ENCODE assay signal across 22 mouse cellular contexts in genomic region chr2:139587660-139588200, GRCm38 (mm10).
A peak's percentile ranks its signal among the peaks of the same experiment; 100 is the strongest.
DNase-seq lines count a peak whose midpoint lies in the region; ATAC-seq and TF ChIP-seq lines count a peak whose summit lies in the region.
"Had no signal": no experiment of that assay in that cellular context is flagged by ENCODE, and none has a peak within 500 bp of the region (broad histone marks: within the 10 kb centered on the region; RNA-seq: fewer than 3 reads in every experiment).

No protein-coding gene starts in this region.

- 43% methylated on average over 2 of the region's 2 CpGs for WGBS in lung, embryonic 14.5 days
- WGBS in lung, postnatal 0 days: 45% methylated on average over 2 of the region's 2 CpGs
- 49% methylated on average over 2 of the region's 2 CpGs for WGBS in lung, embryonic 16.5 days

- no peaks in the 10 kb centered on the region for H3K36me3 ChIP-seq in lung, embryonic 14.5 days (ENCODE audit: insufficient read depth)
- no peaks in the 10 kb centered on the region for H3K36me3 ChIP-seq in lung, postnatal 0 days (ENCODE audit: insufficient read depth, low read length)
- H3K36me3 ChIP-seq in lung, embryonic 16.5 days (ENCODE audit: control insufficient read depth, insufficient read depth, low read length): no peaks in the 10 kb centered on the region
- H3K36me3 ChIP-seq: embryonic facial prominence, embryonic 10.5 days; embryonic facial prominence, embryonic 12.5 days; forebrain, embryonic 15.5 days; G1E had no signal

- H3K4me1 ChIP-seq in lung, embryonic 14.5 days (ENCODE audit: insufficient read depth): no peaks in the 10 kb centered on the region
- H3K4me1 ChIP-seq in lung, postnatal 0 days (ENCODE audit: insufficient read depth, low read depth, low read length): no peaks in the 10 kb centered on the region
- H3K4me1 ChIP-seq in lung, embryonic 16.5 days (replicated peaks; ENCODE audit: control insufficient read depth, insufficient read depth, low read length): no peaks in the 10 kb centered on the region
- H3K4me1 ChIP-seq: embryonic facial prominence, embryonic 12.5 days; forebrain, embryonic 13.5 days; forebrain, embryonic 15.5 days had no signal

- TF ChIP-seq EP300 in lung, postnatal 0 days (IDR thresholded peaks at IDR 0.05): no peak

- no peak overlapping the region for H3K4me3 ChIP-seq in lung, embryonic 14.5 days (ENCODE audit: low read depth, low read length)
- H3K4me3 ChIP-seq in lung, postnatal 0 days (ENCODE audit: low read depth, low read length): no peak overlapping the region
- H3K4me3 ChIP-seq in lung, embryonic 16.5 days (ENCODE audit: low read length): no peak overlapping the region
- H3K4me3 ChIP-seq: embryonic facial prominence, embryonic 10.5 days; embryonic facial prominence, embryonic 12.5 days; forebrain, embryonic 13.5 days; forebrain, embryonic 15.5 days had no signal

- peak; percentile 78 for ATAC-seq in lung, embryonic 14.5 days (ENCODE audit: insufficient read depth)
- no peak for ATAC-seq in lung, postnatal 0 days
- ATAC-seq in lung, embryonic 16.5 days (ENCODE audit: low read depth): peak; percentile 61; the same call in 1 of the 2 replicates
- ATAC-seq: activated CD4-positive, CD25-positive, alpha-beta regulatory T cell, adult 4 months; CD4-positive, CD25-positive, alpha-beta regulatory T cell, adult 4 months; forebrain, embryonic 13.5 days; forebrain, embryonic 15.5 days; Patski had no signal

- no peaks in the 10 kb centered on the region for H3K27me3 ChIP-seq in lung, embryonic 14.5 days (ENCODE audit: insufficient read depth, low read length)
- no peaks in the 10 kb centered on the region for H3K27me3 ChIP-seq in lung, postnatal 0 days (replicated peaks; ENCODE audit: insufficient read depth, low read length)
- no peaks in the 10 kb centered on the region for H3K27me3 ChIP-seq in lung, embryonic 16.5 days (ENCODE audit: control insufficient read depth, insufficient read depth, low read depth, low read length)
- H3K27me3 ChIP-seq: embryonic facial prominence, embryonic 12.5 days; forebrain, embryonic 15.5 days had no signal

- H3K4me2 ChIP-seq in lung, embryonic 14.5 days: no peak overlapping the region
- no peak overlapping the region for H3K4me2 ChIP-seq in lung, postnatal 0 days (replicated peaks; ENCODE audit: low read depth, low read length)
- no peak overlapping the region for H3K4me2 ChIP-seq in lung, embryonic 16.5 days (ENCODE audit: low read depth, low read length)
- H3K4me2 ChIP-seq: embryonic facial prominence, embryonic 12.5 days; forebrain, embryonic 13.5 days; forebrain, embryonic 15.5 days had no signal

- TF ChIP-seq CTCF in lung, embryonic 14.5 days (IDR thresholded peaks at IDR 0.05; ENCODE audit: low read depth): no peak
- no peak for TF ChIP-seq CTCF in lung, postnatal 0 days (IDR thresholded peaks at IDR 0.05)

- DNase-seq in lung, embryonic 14.5 days: peak; percentile 61
- no peak for DNase-seq in lung, postnatal 0 days (ENCODE audit: low spot score)
- DNase-seq in lung, postnatal 25 days (ENCODE audit: low spot score): no peak
- no peak for DNase-seq in thymus, adult 18-20 months
- DNase-seq: adrenal gland, adult 8-10 months; adrenal gland, postnatal 14 days; adrenal gland, postnatal 36 days; B cell, adult 2 months; cerebellum, adult 11-12 months; cerebellum, adult 2 months; cerebellum, adult 9-10 months; cerebellum, postnatal 10 days; cerebellum, postnatal 25 days had no signal

- H3K9me3 ChIP-seq in lung, embryonic 14.5 days (ENCODE audit: low read depth, low read length): no peaks in the 10 kb centered on the region
- no peaks in the 10 kb centered on the region for H3K9me3 ChIP-seq in lung, postnatal 0 days (ENCODE audit: low read length)
- no peaks in the 10 kb centered on the region for H3K9me3 ChIP-seq in lung, embryonic 16.5 days (ENCODE audit: control insufficient read depth, low read length)
- H3K9me3 ChIP-seq: embryonic facial prominence, embryonic 10.5 days; embryonic facial prominence, embryonic 12.5 days; forebrain, embryonic 13.5 days; forebrain, embryonic 15.5 days; G1E had no signal

- H3K27ac ChIP-seq in lung, embryonic 14.5 days (ENCODE audit: low read depth): no peak overlapping the region
- no peak overlapping the region for H3K27ac ChIP-seq in lung, postnatal 0 days (ENCODE audit: low read length)
- no peak overlapping the region for H3K27ac ChIP-seq in lung, embryonic 16.5 days (ENCODE audit: low read length)
- H3K27ac ChIP-seq: embryonic facial prominence, embryonic 10.5 days; embryonic facial prominence, embryonic 12.5 days; forebrain, embryonic 13.5 days; forebrain, embryonic 15.5 days had no signal

- no peak overlapping the region for H3K9ac ChIP-seq in lung, embryonic 14.5 days
- H3K9ac ChIP-seq in lung, postnatal 0 days (replicated peaks; ENCODE audit: low read depth): no peak overlapping the region
- no peak overlapping the region for H3K9ac ChIP-seq in lung, embryonic 16.5 days (ENCODE audit: low read length)
- H3K9ac ChIP-seq: embryonic facial prominence, embryonic 12.5 days; forebrain, embryonic 13.5 days; forebrain, embryonic 15.5 days had no signal
